Mouse (Mus musculus): ENCODE data around the gene Zbtb25.

GRCm38 (mm10) chr12:76373991-76374390 lies 4.6 kb upstream of the Zbtb25 start:
- TF ChIP-seq USF1 (IDR thresholded peaks at IDR 0.05; ENCODE audit: low read depth) (no peak), CEBPB (IDR thresholded peaks at IDR 0.05; ENCODE audit: low read depth) (no peak), CTCF (IDR thresholded peaks at IDR 0.05; ENCODE audit: control insufficient read depth, insufficient read depth, insufficient read length) (no peak)

Data from C2C12 (cell line).